ENCODE assay signal across 13 mouse cellular contexts in the genomic region with DNA sequence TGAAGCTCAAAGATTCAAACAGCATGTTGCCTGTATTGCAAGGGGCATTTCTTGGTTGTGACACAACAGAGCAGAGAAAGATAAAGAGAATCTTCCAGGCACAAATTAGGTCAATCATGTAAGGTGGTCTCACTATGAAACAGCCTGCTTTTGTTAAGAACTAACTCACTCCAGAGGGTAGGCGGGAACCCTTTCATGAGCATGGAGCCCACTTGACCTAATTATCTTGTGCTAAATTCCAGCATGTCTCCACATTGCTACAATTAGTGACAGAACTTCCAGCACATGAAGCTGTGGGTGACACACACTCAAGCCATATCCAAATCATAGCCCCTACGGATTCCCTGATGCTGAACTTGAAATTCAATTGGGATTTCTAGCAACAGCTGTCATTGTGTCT.
"Had no signal": no experiment of that assay in that cellular context is flagged by ENCODE, and none has a peak within 500 bp of the region (broad histone marks: within the 10 kb centered on the region; RNA-seq: fewer than 3 reads in every experiment).

No protein-coding gene starts in this region.

- DNase-seq: cerebellum, adult 2 months; cerebellum, adult 8-10 months; cerebellum, adult 9-10 months; cerebellum, adult 9-11 months; cerebellum, postnatal 25 days; cerebellum, postnatal 36 days; forebrain, postnatal 0 days; gastrocnemius, adult 2 months; gastrocnemius, postnatal 10 days; gastrocnemius, postnatal 14 days; gastrocnemius, postnatal 25 days; gastrocnemius, postnatal 36 days; heart, adult 18-20 months had no signal
